Mouse (Mus musculus) liver, embryonic 12.5 days (tissue): ENCODE results near the gene Phc1. TPM values are rescaled to one million over a fixed set of nuclear protein-coding genes. Genes with fewer than 3 reads are reported as not detected.

Experiments
- ATAC-seq: fragments of 200-750 bp; cut with Nextera tagmentation; 2 replicates; pipeline ENCODE4 v1.8.0; 2017; ENCODE audit warnings: moderate number of reproducible peaks, mild to moderate bottlenecking, moderate library complexity
- H3K27ac ChIP-seq: fragments of 300-500 bp; sonication (generic); 2 replicates; pipeline ENCODE4 v1.5.1; 2016; ENCODE audit warnings: mild to moderate bottlenecking
- H3K27me3 ChIP-seq: fragments of 300-500 bp; sonication (generic); replicated peaks from 2 replicates; pipeline ENCODE4 v1.6.1; 2016; ENCODE audit warnings: mild to moderate bottlenecking, moderate library complexity
- H3K36me3 ChIP-seq: fragments of 300-500 bp; sonication (generic); 2 replicates; pipeline ENCODE4 v1.6.1; 2016; ENCODE audit warnings: mild to moderate bottlenecking, moderate library complexity
- H3K4me1 ChIP-seq: fragments of 300-500 bp; sonication (generic); 2 replicates; pipeline ENCODE4 v1.6.1; 2016
- H3K4me2 ChIP-seq: fragments of 300-500 bp; sonication (generic); 2 replicates; pipeline ENCODE4 v1.6.1; 2016; ENCODE audit warnings: mild to moderate bottlenecking, moderate library complexity
- H3K4me3 ChIP-seq: fragments of 300-500 bp; sonication (generic); 2 replicates; pipeline ENCODE4 v1.5.1; 2016; ENCODE audit warnings: mild to moderate bottlenecking, moderate library complexity
- H3K9ac ChIP-seq: fragments of 300-500 bp; sonication (generic); 2 replicates; pipeline ENCODE4 v1.6.1; 2016; ENCODE audit warnings: mild to moderate bottlenecking, moderate library complexity
- H3K9me3 ChIP-seq: fragments of 300-500 bp; sonication (generic); replicated peaks from 2 replicates; pipeline ENCODE4 v1.6.1; 2016; ENCODE audit warnings: mild to moderate bottlenecking, moderate library complexity
- WGBS: fragments of 180-500 bp; shearing (Covaris S2); methylation state at CpG from one replicate; pipeline ENCODE4 v1.1.7; 2016; ENCODE audit not compliant: insufficient replicate concordance; 5-methylcytosine and 5-hydroxymethylcytosine counted together
- polyA plus RNA-seq: library from polyadenylated mRNA; unstranded; fragments of >200 nt; fragmentation: Nextera tagmentation; extraction: Ambion mirVana; gene quantifications from 2 replicates; pipeline ENCODE4 v1.2.1, GENCODE M21; 2016

The Phc1 gene
- polyA plus RNA-seq, 1 experiment from 2014 or later: 4.5 TPM

GRCm38 (mm10) chr6:122303526-122303925, 36.8 kb downstream of the Phc1 start:
- H3K27ac ChIP-seq: no peak overlapping the region
- no peak overlapping the region for H3K4me2 ChIP-seq
- 58% methylated on average over 9 of the region's 9 CpGs for WGBS
- ATAC-seq: no peak
- no peaks in the 10 kb centered on the region for H3K9me3 ChIP-seq
- H3K27me3 ChIP-seq: no peaks in the 10 kb centered on the region
- H3K36me3 ChIP-seq: no peaks in the 10 kb centered on the region
- H3K4me1 ChIP-seq: peaks cover 5% of the 10 kb centered on the region; the same call in 1 of the 2 replicates
- H3K9ac ChIP-seq: no peak overlapping the region
- no peak overlapping the region for H3K4me3 ChIP-seq

GRCm38 (mm10) chr6:122302661-122303060, 37.7 kb downstream of the Phc1 start:
- H3K27me3 ChIP-seq: no peaks in the 10 kb centered on the region
- WGBS: 65% methylated on average over 4 of the region's 4 CpGs

DNA sequence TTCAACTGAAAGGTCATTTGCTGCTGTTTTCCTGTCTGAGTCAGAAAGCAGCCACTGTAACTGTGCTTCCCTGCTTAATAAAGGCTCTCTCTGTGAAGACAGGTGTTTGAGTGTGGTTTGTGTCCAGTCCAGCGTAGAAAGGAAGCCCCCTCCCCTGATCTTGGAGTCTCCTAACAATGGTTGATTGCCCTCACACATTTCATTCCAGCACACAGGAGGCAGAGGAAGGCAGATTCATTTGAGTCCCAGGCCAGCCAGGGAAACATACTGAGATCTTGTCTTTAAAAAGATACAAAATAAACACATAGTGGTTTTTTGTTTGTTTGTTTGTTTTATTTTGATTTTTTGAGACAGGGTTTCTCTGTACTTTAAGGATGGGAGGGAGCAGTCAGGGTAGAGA, 38.2 kb downstream of the Phc1 start:
- Histone ChIP-seq H3K4me3 (no peak overlapping the region), H3K9ac (no peak overlapping the region), H3K27me3 (peaks cover under 1% of the 10 kb centered on the region; the same call in 1 of the 2 replicates), H3K4me1 (peaks cover 15% of the 10 kb centered on the region), H3K36me3 (no peaks in the 10 kb centered on the region), H3K27ac (no peak overlapping the region), H3K9me3 (no peaks in the 10 kb centered on the region), H3K4me2 (no peak overlapping the region)
- 55% methylated on average over 1 of the region's 1 CpGs for WGBS
- no peak for ATAC-seq

More at GRCm38 (mm10) chr6:122302661-122303060, 37.7 kb downstream of the Phc1 start:
- H3K36me3 ChIP-seq: no peaks in the 10 kb centered on the region
- ATAC-seq: no peak
- no peak overlapping the region for H3K27ac ChIP-seq
- H3K4me2 ChIP-seq: no peak overlapping the region
- no peak overlapping the region for H3K4me3 ChIP-seq
- peaks cover 12% of the 10 kb centered on the region for H3K4me1 ChIP-seq
- no peaks in the 10 kb centered on the region for H3K9me3 ChIP-seq
- H3K9ac ChIP-seq: no peak overlapping the region

DNA sequence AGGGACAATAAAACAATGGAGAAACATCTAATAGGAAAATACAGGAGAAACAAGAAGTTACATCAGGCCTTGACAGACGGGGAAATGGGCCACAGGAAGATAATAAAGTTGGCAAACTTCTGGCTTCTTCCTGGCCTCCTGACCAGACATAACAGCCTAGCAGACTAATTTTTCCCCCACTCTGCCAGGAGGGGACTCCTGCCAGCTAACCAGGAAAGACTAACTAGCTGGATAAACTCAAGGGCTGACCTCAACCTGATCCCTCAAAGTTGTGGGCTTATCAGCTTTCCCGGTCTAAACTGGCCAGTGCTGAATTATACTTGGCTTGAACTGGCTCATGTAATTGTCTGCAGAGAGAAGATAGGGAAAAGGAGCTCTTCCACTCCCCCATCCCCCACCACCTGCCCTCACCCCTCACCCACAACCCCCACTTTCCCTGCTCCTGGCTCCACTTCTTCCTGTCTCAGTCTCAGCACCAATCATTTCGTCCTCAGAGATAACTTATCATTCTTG, 40.7 kb downstream of the Phc1 start:
- Histone ChIP-seq H3K9ac (no peak overlapping the region), H3K27me3 (peaks cover 5% of the 10 kb centered on the region; the same call in 1 of the 2 replicates), H3K36me3 (no peaks in the 10 kb centered on the region), H3K4me2 (no peak overlapping the region), H3K27ac (no peak overlapping the region), H3K4me1 (peaks cover 19% of the 10 kb centered on the region), H3K4me3 (no peak overlapping the region), H3K9me3 (no peaks in the 10 kb centered on the region)
- ATAC-seq: no peak
- 15% methylated on average over 3 of the region's 3 CpGs for WGBS

DNA sequence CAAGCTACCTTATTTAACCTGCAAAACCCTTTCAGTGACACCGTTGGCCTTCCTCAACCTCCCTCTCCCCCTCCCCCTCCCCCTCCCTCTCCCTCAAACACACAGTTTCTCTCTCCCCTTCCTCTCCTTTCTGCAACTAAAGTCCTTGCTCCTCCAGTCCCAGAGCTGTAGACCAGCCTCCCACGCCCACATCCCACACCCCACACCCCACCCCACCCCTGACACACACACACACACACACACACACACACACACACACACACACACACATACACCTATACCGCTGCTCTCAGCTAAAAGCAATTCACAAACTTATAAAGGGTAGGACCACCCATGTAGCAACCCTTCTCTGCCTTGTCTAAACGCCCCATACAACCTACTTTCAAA, 42.1 kb downstream of the Phc1 start:
- Histone ChIP-seq H3K36me3 (no peaks in the 10 kb centered on the region), H3K4me2 (peak overlapping the region; percentile 70), H3K27ac (no peak overlapping the region), H3K27me3 (peaks cover 5% of the 10 kb centered on the region; the same call in 1 of the 2 replicates), H3K4me1 (peaks cover 19% of the 10 kb centered on the region), H3K9ac (no peak overlapping the region), H3K4me3 (no peak overlapping the region), H3K9me3 (no peaks in the 10 kb centered on the region)
- no peak for ATAC-seq
- 64% methylated on average over 4 of the region's 4 CpGs for WGBS

- peaks cover 19% of the 10 kb centered on the region for H3K4me1 ChIP-seq
- no peaks in the 10 kb centered on the region for H3K9me3 ChIP-seq
- 9% methylated on average over 25 of the region's 25 CpGs for WGBS
- peaks cover 5% of the 10 kb centered on the region; the same call in 1 of the 2 replicates for H3K27me3 ChIP-seq
- H3K4me3 ChIP-seq: peak overlapping the region; percentile 47
- peak overlapping the region; percentile 70 for H3K4me2 ChIP-seq
- peak; percentile 67 for ATAC-seq
- H3K36me3 ChIP-seq: no peaks in the 10 kb centered on the region
- H3K9ac ChIP-seq: peak overlapping the region; percentile 51; the same call in 1 of the 2 replicates
- 0 out of 2 replicates have a peak overlapping the region, but pooled peaks have one; percentile 7 for H3K27ac ChIP-seq
Measured at GRCm38 (mm10) chr6:122297279-122298222, 42.8 kb downstream of the Phc1 start.

DNA sequence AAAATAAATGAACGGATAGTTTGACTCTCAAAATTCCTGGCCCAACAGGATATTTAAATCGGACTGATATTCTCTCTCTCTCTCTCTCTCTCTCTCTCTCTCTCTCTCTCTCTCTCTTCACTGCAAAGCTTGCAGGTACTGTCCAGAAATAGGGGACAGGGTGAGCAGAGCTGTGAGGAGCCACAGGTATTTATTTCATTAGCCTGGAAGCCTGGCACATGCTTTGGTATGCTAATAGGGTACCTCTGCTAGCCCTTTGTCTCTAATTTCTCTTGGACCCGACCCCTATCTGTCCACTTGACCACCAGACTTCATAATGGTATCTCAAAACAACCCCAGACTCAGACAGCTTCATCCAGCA, 43.5 kb downstream of the Phc1 start:
- H3K9me3 ChIP-seq: no peaks in the 10 kb centered on the region
- no peaks in the 10 kb centered on the region for H3K36me3 ChIP-seq
- H3K27ac ChIP-seq: no peak overlapping the region
- ATAC-seq: no peak
- H3K4me3 ChIP-seq: peak overlapping the region; percentile 47
- H3K4me1 ChIP-seq: peaks cover 19% of the 10 kb centered on the region
- 24% methylated on average over 3 of the region's 3 CpGs for WGBS
- H3K27me3 ChIP-seq: peaks cover 5% of the 10 kb centered on the region; the same call in 1 of the 2 replicates
- no peak overlapping the region for H3K9ac ChIP-seq
- peak overlapping the region; percentile 70 for H3K4me2 ChIP-seq

DNA sequence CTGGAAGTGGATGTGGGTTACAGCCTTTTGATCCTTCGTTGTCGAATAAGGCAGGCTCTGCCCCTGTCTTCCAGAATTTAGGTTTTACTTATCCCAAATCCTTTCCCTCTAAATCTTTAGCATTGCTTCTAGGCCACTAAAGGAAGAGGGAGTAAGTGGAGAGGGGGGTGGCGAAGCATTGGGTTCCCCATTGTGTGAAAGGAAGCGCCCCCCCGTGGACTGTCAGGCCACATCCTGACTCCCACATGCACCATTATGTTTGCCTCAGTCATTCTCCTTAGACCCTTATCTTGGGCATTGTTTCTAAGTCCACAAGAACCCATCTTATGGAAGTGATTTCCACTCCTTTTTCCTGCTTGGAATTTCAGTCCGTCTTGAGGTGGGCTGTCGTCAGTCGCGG, 45.1 kb downstream of the Phc1 start:
- H3K9me3 ChIP-seq: no peaks in the 10 kb centered on the region
- H3K4me1 ChIP-seq: peaks cover 19% of the 10 kb centered on the region
- H3K4me2 ChIP-seq: no peak overlapping the region
- H3K36me3 ChIP-seq: no peaks in the 10 kb centered on the region
- H3K27ac ChIP-seq: no peak overlapping the region
- no peak for ATAC-seq
- WGBS: 39% methylated on average over 9 of the region's 9 CpGs
- no peak overlapping the region for H3K4me3 ChIP-seq
- no peak overlapping the region for H3K9ac ChIP-seq
- peaks cover 5% of the 10 kb centered on the region; the same call in 1 of the 2 replicates for H3K27me3 ChIP-seq

DNA sequence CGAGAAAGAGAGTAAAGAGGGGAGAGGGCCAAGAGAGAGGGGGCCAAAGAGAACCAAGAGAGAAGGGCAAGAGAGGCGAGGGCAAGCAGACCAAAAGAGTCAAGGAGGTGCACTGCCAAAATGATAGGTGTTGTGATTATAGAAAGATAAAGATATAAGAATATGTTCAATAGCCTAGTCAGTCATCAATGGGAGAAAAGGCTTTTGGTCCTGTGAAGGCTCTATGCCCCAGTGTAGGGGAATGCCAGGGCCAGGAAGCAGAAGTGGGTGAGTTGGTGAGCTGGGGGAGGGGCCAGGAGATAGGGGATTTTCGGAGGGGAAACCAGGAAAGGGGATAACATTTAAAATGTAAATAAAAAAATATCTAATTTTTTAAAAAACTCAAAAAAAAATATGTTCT, 46.1 kb downstream of the Phc1 start:
- Histone ChIP-seq H3K27ac (no peak overlapping the region), H3K9ac (no peak overlapping the region), H3K4me1 (peaks cover 14% of the 10 kb centered on the region), H3K9me3 (no peaks in the 10 kb centered on the region), H3K36me3 (no peaks in the 10 kb centered on the region), H3K4me3 (no peak overlapping the region), H3K4me2 (no peak overlapping the region), H3K27me3 (peaks cover 5% of the 10 kb centered on the region; the same call in 1 of the 2 replicates)
- no peak for ATAC-seq
- WGBS: 41% methylated on average over 3 of the region's 3 CpGs

GRCm38 (mm10) chr6:122293796-122294195, 46.6 kb downstream of the Phc1 start:
- no peak overlapping the region for H3K9ac ChIP-seq
- no peaks in the 10 kb centered on the region for H3K36me3 ChIP-seq
- no peak overlapping the region for H3K4me3 ChIP-seq
- H3K4me1 ChIP-seq: peaks cover 14% of the 10 kb centered on the region
- ATAC-seq: no peak
- peaks cover 5% of the 10 kb centered on the region; the same call in 1 of the 2 replicates for H3K27me3 ChIP-seq
- no peak overlapping the region for H3K4me2 ChIP-seq
- no peaks in the 10 kb centered on the region for H3K9me3 ChIP-seq
- WGBS: 57% methylated on average over 9 of the region's 9 CpGs
- no peak overlapping the region for H3K27ac ChIP-seq

GRCm38 (mm10) chr6:122293121-122293520, 47.2 kb downstream of the Phc1 start:
- H3K4me3 ChIP-seq: no peak overlapping the region
- peaks cover 12% of the 10 kb centered on the region for H3K4me1 ChIP-seq
- WGBS: 77% methylated on average over 8 of the region's 8 CpGs
- no peaks in the 10 kb centered on the region for H3K9me3 ChIP-seq
- H3K36me3 ChIP-seq: no peaks in the 10 kb centered on the region
- peaks cover 5% of the 10 kb centered on the region; the same call in 1 of the 2 replicates for H3K27me3 ChIP-seq
- no peak overlapping the region for H3K27ac ChIP-seq
- H3K9ac ChIP-seq: no peak overlapping the region
- ATAC-seq: no peak
- H3K4me2 ChIP-seq: no peak overlapping the region

GRCm38 (mm10) chr6:122292184-122292583, 48.2 kb downstream of the Phc1 start:
- WGBS: 57% methylated on average over 2 of the region's 2 CpGs
- H3K27me3 ChIP-seq: peaks cover 5% of the 10 kb centered on the region; the same call in 1 of the 2 replicates
- H3K4me1 ChIP-seq: 0 out of 2 replicates have a peak, but pooled peaks cover 4% of the 10 kb centered on the region
- H3K36me3 ChIP-seq: no peaks in the 10 kb centered on the region
- no peak for ATAC-seq
- H3K4me3 ChIP-seq: no peak overlapping the region
- no peaks in the 10 kb centered on the region for H3K9me3 ChIP-seq
- no peak overlapping the region for H3K4me2 ChIP-seq
- no peak overlapping the region for H3K27ac ChIP-seq
- no peak overlapping the region for H3K9ac ChIP-seq
